Mouse (Mus musculus): ENCODE measurements at regions not wholly inside any gene's neighbourhood (a gene's known extent, or its start where the extent isn't known, plus 50 kb on each side); places are given as distances from the start of the nearest gene placed in this dataset.
"Not testable (repeated sequence)": the region's sequence is repeated elsewhere in the genome, so short reads cannot be mapped to it uniquely, and the experiment has no call there.

GRCm38 (mm10) chr5:17176771-17177170 is 196.2 kb upstream of the Speer4f2 start:
- DNase-seq (ENCODE audit: low spot score in 2 of 2), result no peak

- DNase-seq (ENCODE audit: low spot score in 2 of 2), result no peak
These were observed 164.3 kb upstream of the Speer4f2 start for GRCm38 (mm10) chr5:17208554-17209283.

GRCm38 (mm10) chr5:17210723-17211245 is 162.2 kb upstream of the Speer4f2 start:
- DNase-seq (ENCODE audit: low spot score in 2 of 2), result no peak

- not testable (repeated sequence) for DNase-seq (ENCODE audit: low spot score in 2 of 2)
These were observed 149.4 kb upstream of the Speer4f2 start for GRCm38 (mm10) chr5:17223542-17223941.

GRCm38 (mm10) chr5:17247732-17248606 is 125.0 kb upstream of the Speer4f2 start:
- no peak for DNase-seq (ENCODE audit: low spot score in 2 of 2)

- DNase-seq (ENCODE audit: low spot score in 2 of 2), result no peak
These were observed 112.2 kb upstream of the Speer4f2 start for GRCm38 (mm10) chr5:17260541-17261325.

- no peak for DNase-seq (ENCODE audit: low spot score in 2 of 2)
These were observed 110.9 kb upstream of the Speer4f2 start for GRCm38 (mm10) chr5:17262126-17262525.

GRCm38 (mm10) chr5:17271153-17271552 is 101.8 kb upstream of the Speer4f2 start:
- no peak for DNase-seq (ENCODE audit: low spot score in 2 of 2)

- DNase-seq (ENCODE audit: low spot score in 2 of 2), result no peak
These were observed 101.1 kb upstream of the Speer4f2 start for GRCm38 (mm10) chr5:17271722-17272479.

GRCm38 (mm10) chr5:17275346-17275745 is 97.6 kb upstream of the Speer4f2 start:
- no peak for DNase-seq (ENCODE audit: low spot score in 2 of 2)

- DNase-seq (ENCODE audit: low spot score in 2 of 2), result no peak
These were observed 96.0 kb upstream of the Speer4f2 start for GRCm38 (mm10) chr5:17276782-17277578.

- DNase-seq (ENCODE audit: low spot score in 2 of 2), result no peak
These were observed 92.8 kb upstream of the Speer4f2 start for GRCm38 (mm10) chr5:17280203-17280602.

GRCm38 (mm10) chr5:17280951-17281350 is 92.0 kb upstream of the Speer4f2 start:
- no peak for DNase-seq (ENCODE audit: low spot score in 2 of 2)

GRCm38 (mm10) chr5:17289028-17289427 is 84.0 kb upstream of the Speer4f2 start:
- no peak for DNase-seq (ENCODE audit: low spot score in 2 of 2)

GRCm38 (mm10) chr5:17292559-17292958 is 80.4 kb upstream of the Speer4f2 start:
- DNase-seq (ENCODE audit: low spot score in 2 of 2), result no peak

- DNase-seq (ENCODE audit: low spot score in 2 of 2), result no peak
These were observed 76.4 kb upstream of the Speer4f2 start for GRCm38 (mm10) chr5:17296571-17297035.

GRCm38 (mm10) chr5:17299846-17300245 is 73.1 kb upstream of the Speer4f2 start:
- no peak for DNase-seq (ENCODE audit: low spot score in 2 of 2)

- DNase-seq (ENCODE audit: low spot score in 2 of 2), result no peak
These were observed 51.5 kb upstream of the Speer4f2 start for GRCm38 (mm10) chr5:17321501-17321900.
